Mouse (Mus musculus) liver, adult (tissue): ENCODE data around the gene Apeh.

Source experiments
- GATA4 ChIP-seq: IDR thresholded peaks from 2 replicates; pipeline ENCODE4 v1.6.1; 2014; ENCODE audit warnings: mild to moderate bottlenecking, low read length; ENCODE audit not compliant: insufficient replicate concordance

The Apeh gene

GRCm38 (mm10) chr9:108069529-108069928 is 24.9 kb downstream of the Apeh start:
- no peak for TF ChIP-seq GATA4

- TF ChIP-seq GATA4 = no peak
Observed at GRCm38 (mm10) chr9:108069007-108069406, 25.4 kb downstream of the Apeh start.

- no peak for TF ChIP-seq GATA4
Observed at GRCm38 (mm10) chr9:108067900-108068299, 26.5 kb downstream of the Apeh start.

GRCm38 (mm10) chr9:108067199-108067598 is 27.2 kb downstream of the Apeh start:
- no peak for TF ChIP-seq GATA4

- no peak for TF ChIP-seq GATA4
Observed at GRCm38 (mm10) chr9:108065491-108066011, 28.9 kb downstream of the Apeh start.

GRCm38 (mm10) chr9:108063361-108063760 is 31.0 kb downstream of the Apeh start:
- no peak for TF ChIP-seq GATA4

- TF ChIP-seq GATA4 = no peak
Observed at GRCm38 (mm10) chr9:108062142-108062541, 32.3 kb downstream of the Apeh start.

- no peak for TF ChIP-seq GATA4
Observed at GRCm38 (mm10) chr9:108058291-108058690, 36.1 kb downstream of the Apeh start.

GRCm38 (mm10) chr9:108057262-108057562 is 37.2 kb downstream of the Apeh start:
- TF ChIP-seq GATA4 = peak; percentile 13; the same call in 1 of the 2 replicates

GRCm38 (mm10) chr9:108056361-108057261 is 37.8 kb downstream of the Apeh start:
- no peak for TF ChIP-seq GATA4

GRCm38 (mm10) chr9:108055661-108056237 is 38.7 kb downstream of the Apeh start:
- TF ChIP-seq GATA4 = no peak

- no peak for TF ChIP-seq GATA4
Observed at GRCm38 (mm10) chr9:108055061-108055460, 39.3 kb downstream of the Apeh start.

- TF ChIP-seq GATA4 = no peak
Observed at GRCm38 (mm10) chr9:108054331-108055040, 39.9 kb downstream of the Apeh start.

- TF ChIP-seq GATA4 = no peak
Observed at GRCm38 (mm10) chr9:108053665-108054225, 40.7 kb downstream of the Apeh start.

- no peak for TF ChIP-seq GATA4
Observed at GRCm38 (mm10) chr9:108052885-108053664, 41.3 kb downstream of the Apeh start, which contains the start of gene Amigo3. TSS of gene Amigo3 (plus strand) at chr9:108053159.

GRCm38 (mm10) chr9:108052411-108052810 is 42.0 kb downstream of the Apeh start:
- TF ChIP-seq GATA4 = no peak
